Mouse (Mus musculus) forebrain, embryonic 10.5 days (tissue): ENCODE data around the gene Cd47. TPM values are rescaled to one million over a fixed set of nuclear protein-coding genes. Genes with fewer than 3 reads are reported as not detected.

Experiments
- DNase-seq: peaks from one replicate; pipeline ENCODE4 v3.0.0-alpha.2; 2017; ENCODE audit warnings: low spot score; ENCODE audit errors: extremely low spot score
- H3K27ac ChIP-seq: fragments of 300-500 bp; sonication (generic); 2 replicates; pipeline ENCODE4 v1.5.1; 2016; ENCODE audit warnings: mild to moderate bottlenecking
- H3K27me3 ChIP-seq: fragments of 300-500 bp; sonication (generic); 2 replicates; pipeline ENCODE4 v1.6.1; 2016; ENCODE audit warnings: mild to moderate bottlenecking; ENCODE audit not compliant: poor library complexity, severe bottlenecking
- H3K36me3 ChIP-seq: fragments of 300-500 bp; sonication (generic); replicated peaks from 2 replicates; pipeline ENCODE4 v1.6.1; 2016; ENCODE audit warnings: mild to moderate bottlenecking, moderate library complexity
- H3K4me1 ChIP-seq: fragments of 300-500 bp; sonication (generic); 2 replicates; pipeline ENCODE4 v1.6.1; 2016
- H3K4me3 ChIP-seq: fragments of 300-500 bp; sonication (generic); 2 replicates; pipeline ENCODE4 v1.5.1; 2016; ENCODE audit warnings: mild to moderate bottlenecking, moderate library complexity
- H3K9me3 ChIP-seq: fragments of 300-500 bp; sonication (generic); 2 replicates; pipeline ENCODE4 v1.6.1; 2016; ENCODE audit warnings: mild to moderate bottlenecking, moderate library complexity
- WGBS: fragments of 180-500 bp; shearing (Covaris S2); methylation state at CpG from one replicate; pipeline ENCODE4 v1.1.7; 2016; 5-methylcytosine and 5-hydroxymethylcytosine counted together
- polyA plus RNA-seq: library from polyadenylated mRNA; unstranded; fragments of >200 nt; fragmentation: Nextera tagmentation; extraction: Ambion mirVana; gene quantifications from 2 replicates; pipeline ENCODE4 v1.2.1, GENCODE M21; 2016

Cd47 gene
- polyA plus RNA-seq, 1 experiment from 2014 or later, result 32.8 TPM

DNA sequence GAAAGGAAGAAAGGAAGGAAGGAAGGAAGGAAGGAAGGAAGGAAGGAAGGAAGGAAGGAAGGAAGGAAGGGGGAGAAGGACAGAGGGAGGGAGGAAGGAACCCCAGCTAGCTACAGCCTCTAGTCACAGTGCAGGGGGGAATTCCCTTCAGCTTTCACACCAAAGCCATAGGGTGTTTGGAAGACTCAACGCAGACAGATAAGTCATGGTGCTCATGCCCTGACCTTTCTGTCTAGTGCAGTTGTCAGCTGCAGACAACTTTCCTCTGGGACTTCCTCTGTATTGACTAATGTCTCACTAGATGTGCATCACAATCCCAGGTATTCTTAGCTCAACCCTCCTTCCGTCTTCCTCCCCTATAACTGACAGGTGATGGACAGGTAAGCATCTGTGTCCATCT is 3.4 kb upstream of the Cd47 start:
- H3K4me3 ChIP-seq, result no peak overlapping the region
- no peak for DNase-seq
- H3K9me3 ChIP-seq, result no peaks in the 10 kb centered on the region
- H3K27me3 ChIP-seq, result no peaks in the 10 kb centered on the region
- no peak overlapping the region for H3K27ac ChIP-seq
- 89% methylated on average over 2 of the region's 2 CpGs for WGBS
- H3K4me1 ChIP-seq, result no peaks in the 10 kb centered on the region
- H3K36me3 ChIP-seq, result no peaks in the 10 kb centered on the region

GRCm38 (mm10) chr16:49798790-49799189 is 1.5 kb upstream of the Cd47 start:
- Histone ChIP-seq H3K27me3 (peaks cover 6% of the 10 kb centered on the region; the same call in 1 of the 2 replicates), H3K4me1 (peaks cover 18% of the 10 kb centered on the region), H3K36me3 (no peaks in the 10 kb centered on the region), H3K9me3 (no peaks in the 10 kb centered on the region), H3K27ac (no peak overlapping the region), H3K4me3 (no peak overlapping the region)
- DNase-seq, result no peak
- 86% methylated on average over 6 of the region's 6 CpGs for WGBS

GRCm38 (mm10) chr16:49800996-49801395 is 663 bp downstream of the Cd47 start:
- H3K36me3 ChIP-seq, result no peaks in the 10 kb centered on the region
- DNase-seq, result no peak
- H3K27ac ChIP-seq, result no peak overlapping the region
- H3K27me3 ChIP-seq, result peaks cover 11% of the 10 kb centered on the region; the same call in 1 of the 2 replicates
- peaks cover 37% of the 10 kb centered on the region for H3K4me1 ChIP-seq
- no peaks in the 10 kb centered on the region for H3K9me3 ChIP-seq
- H3K4me3 ChIP-seq, result no peak overlapping the region
- WGBS, result 93% methylated on average over 5 of the region's 5 CpGs

DNA sequence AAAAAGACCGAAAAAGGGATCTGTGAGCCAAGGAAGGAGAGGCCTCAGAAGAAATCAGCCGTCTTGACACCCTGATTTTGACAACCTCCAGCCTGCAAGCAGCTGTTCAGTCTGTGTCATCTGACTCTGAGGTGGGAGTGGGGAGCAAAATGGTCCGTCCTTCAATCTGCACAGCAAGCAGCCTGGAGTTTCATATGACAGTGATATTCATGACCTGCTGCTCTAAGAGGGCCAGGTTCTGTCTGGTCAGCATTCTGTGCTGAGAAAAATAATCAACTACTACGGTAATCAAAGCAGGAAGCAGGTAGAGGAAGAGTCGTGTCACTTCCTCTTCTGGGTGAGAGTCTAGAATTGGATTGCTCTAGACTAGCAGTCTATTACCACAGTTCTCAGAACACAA is 1.1 kb downstream of the Cd47 start:
- 83% methylated on average over 5 of the region's 5 CpGs for WGBS
- H3K9me3 ChIP-seq, result no peaks in the 10 kb centered on the region
- peaks cover 37% of the 10 kb centered on the region for H3K4me1 ChIP-seq
- no peaks in the 10 kb centered on the region for H3K36me3 ChIP-seq
- H3K4me3 ChIP-seq, result no peak overlapping the region
- no peak overlapping the region for H3K27ac ChIP-seq
- DNase-seq, result no peak
- peaks cover 12% of the 10 kb centered on the region; the same call in 1 of the 2 replicates for H3K27me3 ChIP-seq

DNA sequence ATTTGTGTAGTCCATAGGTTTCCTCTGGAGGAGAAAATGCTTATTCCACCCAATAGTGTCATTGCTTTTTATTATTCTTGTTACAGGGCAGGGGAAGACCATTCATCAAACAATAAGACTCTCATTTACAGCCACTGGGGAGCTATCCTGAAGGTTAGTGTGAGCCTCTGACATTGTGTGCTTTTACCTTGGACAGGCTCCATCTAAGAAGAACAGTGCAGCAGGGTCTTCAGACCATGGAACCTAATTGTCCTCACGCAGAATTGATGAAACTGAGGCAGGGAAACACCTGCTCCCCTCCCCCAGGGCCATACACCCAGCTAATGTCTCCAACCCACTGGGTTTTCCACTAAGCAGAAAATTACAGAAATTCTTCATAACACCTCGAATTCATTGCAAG is 2.7 kb downstream of the Cd47 start:
- H3K4me3 ChIP-seq, result no peak overlapping the region
- no peaks in the 10 kb centered on the region for H3K9me3 ChIP-seq
- H3K27me3 ChIP-seq, result peaks cover 12% of the 10 kb centered on the region; the same call in 1 of the 2 replicates
- WGBS, result 46% methylated on average over 2 of the region's 2 CpGs
- no peak for DNase-seq
- H3K27ac ChIP-seq, result no peak overlapping the region
- peaks cover 37% of the 10 kb centered on the region for H3K4me1 ChIP-seq
- H3K36me3 ChIP-seq, result no peaks in the 10 kb centered on the region

GRCm38 (mm10) chr16:49803932-49804461 is 3.7 kb downstream of the Cd47 start:
- peak overlapping the region; percentile 37 for H3K27ac ChIP-seq
- H3K9me3 ChIP-seq, result no peaks in the 10 kb centered on the region
- peaks cover 37% of the 10 kb centered on the region for H3K4me1 ChIP-seq
- peaks cover 12% of the 10 kb centered on the region; the same call in 1 of the 2 replicates for H3K27me3 ChIP-seq
- DNase-seq, result peak; percentile 49
- H3K36me3 ChIP-seq, result no peaks in the 10 kb centered on the region
- WGBS, result 0% methylated on average over 12 of the region's 12 CpGs
- peak overlapping the region; percentile 42 for H3K4me3 ChIP-seq

- Histone ChIP-seq H3K9me3 (no peaks in the 10 kb centered on the region), H3K27me3 (peaks cover 12% of the 10 kb centered on the region; the same call in 1 of the 2 replicates), H3K36me3 (no peaks in the 10 kb centered on the region), H3K27ac (no peak overlapping the region), H3K4me3 (no peak overlapping the region), H3K4me1 (peaks cover 37% of the 10 kb centered on the region)
- DNase-seq, result no peak
- 86% methylated on average over 10 of the region's 10 CpGs for WGBS
These were observed 6.6 kb downstream of the Cd47 start for GRCm38 (mm10) chr16:49806920-49807319.

- H3K27ac ChIP-seq, result no peak overlapping the region
- DNase-seq, result no peak
- no peaks in the 10 kb centered on the region for H3K9me3 ChIP-seq
- WGBS, result 90% methylated on average over 7 of the region's 7 CpGs
- no peak overlapping the region for H3K4me3 ChIP-seq
- H3K36me3 ChIP-seq, result no peaks in the 10 kb centered on the region
- peaks cover 32% of the 10 kb centered on the region for H3K4me1 ChIP-seq
- H3K27me3 ChIP-seq, result peaks cover 12% of the 10 kb centered on the region; the same call in 1 of the 2 replicates
These were observed 7.1 kb downstream of the Cd47 start for GRCm38 (mm10) chr16:49807419-49807841.

- no peak overlapping the region for H3K27ac ChIP-seq
- WGBS, result 89% methylated on average over 18 of the region's 18 CpGs
These were observed 7.6 kb downstream of the Cd47 start for GRCm38 (mm10) chr16:49807862-49808430.

DNA sequence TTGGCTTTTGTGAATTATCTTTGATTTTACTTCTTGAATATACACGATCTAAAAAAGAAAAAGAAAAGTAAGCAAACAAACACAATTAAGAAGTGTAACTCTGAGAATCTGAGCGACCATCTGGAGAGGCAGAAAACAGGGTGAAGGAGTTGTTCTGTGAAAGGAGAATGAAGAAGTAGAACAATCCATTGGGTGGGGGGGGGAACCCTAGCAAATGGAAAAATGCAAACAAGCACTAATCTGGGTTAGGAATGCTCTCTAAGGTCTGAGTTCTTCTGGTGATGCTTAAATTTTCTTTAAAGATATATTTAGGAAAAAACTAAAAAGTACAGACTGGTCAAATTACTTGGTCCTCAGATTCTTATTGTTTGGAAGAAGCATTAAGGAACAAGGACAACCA is 11.6 kb downstream of the Cd47 start:
- H3K27ac ChIP-seq, result no peak overlapping the region
- H3K36me3 ChIP-seq, result no peaks in the 10 kb centered on the region
- no peaks in the 10 kb centered on the region for H3K27me3 ChIP-seq
- peaks cover 8% of the 10 kb centered on the region; the same call in 1 of the 2 replicates for H3K4me1 ChIP-seq
- WGBS, result 89% methylated on average over 2 of the region's 2 CpGs
- no peak overlapping the region for H3K4me3 ChIP-seq
- DNase-seq, result no peak
- no peaks in the 10 kb centered on the region for H3K9me3 ChIP-seq

More at GRCm38 (mm10) chr16:49807862-49808430, 7.6 kb downstream of the Cd47 start:
- no peak for DNase-seq
- Histone ChIP-seq H3K36me3 (no peaks in the 10 kb centered on the region), H3K4me1 (peaks cover 32% of the 10 kb centered on the region), H3K4me3 (no peak overlapping the region), H3K27me3 (peaks cover 11% of the 10 kb centered on the region; the same call in 1 of the 2 replicates), H3K9me3 (no peaks in the 10 kb centered on the region)

- no peaks in the 10 kb centered on the region for H3K9me3 ChIP-seq
- no peak overlapping the region for H3K4me3 ChIP-seq
- no peak for DNase-seq
- no peaks in the 10 kb centered on the region for H3K27me3 ChIP-seq
- H3K27ac ChIP-seq, result no peak overlapping the region
- H3K36me3 ChIP-seq, result no peaks in the 10 kb centered on the region
- H3K4me1 ChIP-seq, result peaks cover 8% of the 10 kb centered on the region; the same call in 1 of the 2 replicates
- WGBS, result 67% methylated on average over 10 of the region's 10 CpGs
These were observed 12.7 kb downstream of the Cd47 start for GRCm38 (mm10) chr16:49812821-49813616.

GRCm38 (mm10) chr16:49814419-49814818 is 14.1 kb downstream of the Cd47 start:
- H3K36me3 ChIP-seq, result no peaks in the 10 kb centered on the region
- 71% methylated on average over 4 of the region's 4 CpGs for WGBS
- no peak overlapping the region for H3K4me3 ChIP-seq
- DNase-seq, result no peak
- no peak overlapping the region for H3K27ac ChIP-seq
- H3K9me3 ChIP-seq, result no peaks in the 10 kb centered on the region
- peaks cover 8% of the 10 kb centered on the region; the same call in 1 of the 2 replicates for H3K4me1 ChIP-seq
- no peaks in the 10 kb centered on the region for H3K27me3 ChIP-seq

GRCm38 (mm10) chr16:49816889-49817288 is 16.6 kb downstream of the Cd47 start:
- Histone ChIP-seq H3K27me3 (no peaks in the 10 kb centered on the region), H3K9me3 (no peaks in the 10 kb centered on the region), H3K27ac (no peak overlapping the region), H3K36me3 (no peaks in the 10 kb centered on the region), H3K4me1 (peaks cover 8% of the 10 kb centered on the region; the same call in 1 of the 2 replicates), H3K4me3 (no peak overlapping the region)
- 93% methylated on average over 3 of the region's 3 CpGs for WGBS
- no peak for DNase-seq
